Mouse (Mus musculus) lung, embryonic 16.5 days (tissue): ENCODE measurements at regions not wholly inside any gene's neighbourhood (a gene's known extent, or its start where the extent isn't known, plus 50 kb on each side); places are given as distances from the start of the nearest gene placed in this dataset.

Experiments used
- ATAC-seq: fragments of 200-750 bp; cut with Nextera tagmentation; 2 replicates; pipeline ENCODE4 v1.8.0; 2017; ENCODE audit warnings: low read depth, mild to moderate bottlenecking, moderate library complexity
- H3K27ac ChIP-seq: fragments of 300-500 bp; sonication (generic); 2 replicates; pipeline ENCODE4 v1.5.1; 2014; ENCODE audit warnings: mild to moderate bottlenecking, control low read depth, low read length
- H3K27me3 ChIP-seq: fragments of 300-500 bp; sonication (generic); 2 replicates; pipeline ENCODE4 v1.6.1; 2014; ENCODE audit warnings: low read depth, low read length, mixed read lengths; ENCODE audit not compliant: control insufficient read depth, insufficient read depth
- H3K36me3 ChIP-seq: fragments of 300-500 bp; sonication (generic); 2 replicates; pipeline ENCODE4 v1.6.1; 2014; ENCODE audit warnings: low read length; ENCODE audit not compliant: control insufficient read depth, insufficient read depth
- H3K4me1 ChIP-seq: fragments of 300-500 bp; sonication (generic); replicated peaks from 2 replicates; pipeline ENCODE4 v1.6.1; 2014; ENCODE audit warnings: low read length, mixed read lengths; ENCODE audit not compliant: control insufficient read depth, insufficient read depth
- H3K4me2 ChIP-seq: fragments of 300-500 bp; sonication (generic); 2 replicates; pipeline ENCODE4 v1.6.1; 2014; ENCODE audit warnings: low read depth, low read length, control low read depth
- H3K4me3 ChIP-seq: fragments of 300-500 bp; sonication (generic); 2 replicates; pipeline ENCODE4 v1.5.1; 2014; ENCODE audit warnings: mild to moderate bottlenecking, low read length, control low read depth
- H3K9ac ChIP-seq: fragments of 300-500 bp; sonication (generic); 2 replicates; pipeline ENCODE4 v1.6.1; 2014; ENCODE audit warnings: low read length, control low read depth
- H3K9me3 ChIP-seq: fragments of 300-500 bp; sonication (generic); 2 replicates; pipeline ENCODE4 v1.6.1; 2016; ENCODE audit warnings: low read length; ENCODE audit not compliant: control insufficient read depth
- WGBS: fragments of 180-500 bp; shearing (Covaris S2); extraction: QIAGEN DNeasy Blood & Tissue Kit; methylation state at CpG from one replicate; pipeline ENCODE4 v1.1.7; 2014; 5-methylcytosine and 5-hydroxymethylcytosine counted together

DNA sequence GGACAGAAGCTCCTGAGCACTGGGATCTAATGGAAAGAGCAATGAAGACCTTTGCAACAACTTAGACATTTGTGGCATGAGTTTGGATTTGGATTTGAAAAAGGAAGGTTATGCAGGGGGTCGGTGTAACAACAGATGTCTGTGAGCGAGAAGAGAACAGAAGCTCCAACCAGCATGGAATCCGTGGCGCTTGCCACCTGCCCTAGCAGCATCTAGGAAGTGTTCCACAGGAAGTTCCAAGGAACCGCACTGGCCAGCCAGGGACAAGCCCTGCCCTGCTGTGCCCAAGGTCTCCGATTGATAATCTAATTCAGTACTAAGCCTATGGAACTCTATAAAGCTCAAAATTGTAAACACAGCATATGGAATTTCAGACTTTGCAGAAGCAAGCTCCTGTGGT lies 98.0 kb upstream of the Ldah start:
- Histone ChIP-seq H3K9me3 (no peaks in the 10 kb centered on the region), H3K27ac (no peak overlapping the region), H3K36me3 (no peaks in the 10 kb centered on the region), H3K4me1 (peaks cover 2% of the 10 kb centered on the region; the same call in 1 of the 2 replicates), H3K4me2 (no peak overlapping the region), H3K4me3 (no peak overlapping the region), H3K9ac (no peak overlapping the region), H3K27me3 (no peaks in the 10 kb centered on the region)
- no peak for ATAC-seq
- 78% methylated on average over 6 of the region's 6 CpGs for WGBS

DNA sequence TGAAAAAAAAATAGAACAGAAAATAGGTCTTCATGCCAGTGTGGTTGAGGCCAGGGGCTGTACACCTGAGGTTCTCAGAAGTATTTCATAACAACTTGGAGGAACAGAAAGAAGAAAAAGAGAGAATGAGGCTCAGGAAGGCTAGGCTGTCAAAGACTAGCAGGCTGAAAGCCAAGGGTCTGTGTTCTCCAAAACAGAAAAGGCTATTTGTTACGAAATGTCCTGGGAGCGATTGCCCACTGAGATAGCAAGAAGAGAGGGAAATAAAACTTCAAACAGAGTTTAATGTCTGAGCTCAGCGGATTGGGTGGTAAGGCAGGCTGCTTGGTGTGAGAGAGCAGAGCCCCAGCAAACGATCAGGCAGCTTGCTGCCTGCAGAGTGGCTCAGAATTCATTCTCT lies 97.6 kb upstream of the Ldah start:
- Histone ChIP-seq H3K9me3 (no peaks in the 10 kb centered on the region), H3K36me3 (no peaks in the 10 kb centered on the region), H3K4me2 (no peak overlapping the region), H3K27ac (no peak overlapping the region), H3K9ac (no peak overlapping the region), H3K27me3 (no peaks in the 10 kb centered on the region), H3K4me3 (no peak overlapping the region), H3K4me1 (peaks cover 2% of the 10 kb centered on the region; the same call in 1 of the 2 replicates)
- 36% methylated on average over 4 of the region's 4 CpGs for WGBS
- peak; percentile 43; the same call in 1 of the 2 replicates for ATAC-seq

DNA sequence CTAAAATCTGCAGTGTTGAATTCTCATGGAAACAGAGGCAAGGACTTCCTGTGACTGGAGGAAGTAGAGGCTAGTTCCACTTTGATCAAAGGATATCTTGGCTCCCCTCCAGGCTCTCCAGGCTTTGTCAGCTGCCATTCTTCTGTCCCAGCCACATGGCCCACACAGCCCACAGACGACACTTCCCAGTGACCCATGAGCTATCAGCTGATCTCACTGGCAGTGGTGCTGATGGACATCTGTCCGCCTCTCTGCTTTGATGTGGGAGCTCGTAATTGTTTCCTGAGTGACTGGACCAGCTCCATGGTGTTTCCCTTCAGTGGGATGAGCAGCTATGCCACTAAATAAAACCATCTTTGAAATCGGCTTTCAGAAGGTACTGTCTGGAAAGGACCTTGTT lies 96.4 kb upstream of the Ldah start:
- no peak for ATAC-seq
- no peaks in the 10 kb centered on the region for H3K27me3 ChIP-seq
- H3K4me1 ChIP-seq = peaks cover 2% of the 10 kb centered on the region; the same call in 1 of the 2 replicates
- H3K4me2 ChIP-seq = no peak overlapping the region
- no peaks in the 10 kb centered on the region for H3K9me3 ChIP-seq
- WGBS = 55% methylated on average over 4 of the region's 4 CpGs
- H3K9ac ChIP-seq = no peak overlapping the region
- H3K36me3 ChIP-seq = no peaks in the 10 kb centered on the region
- no peak overlapping the region for H3K27ac ChIP-seq
- H3K4me3 ChIP-seq = no peak overlapping the region

DNA sequence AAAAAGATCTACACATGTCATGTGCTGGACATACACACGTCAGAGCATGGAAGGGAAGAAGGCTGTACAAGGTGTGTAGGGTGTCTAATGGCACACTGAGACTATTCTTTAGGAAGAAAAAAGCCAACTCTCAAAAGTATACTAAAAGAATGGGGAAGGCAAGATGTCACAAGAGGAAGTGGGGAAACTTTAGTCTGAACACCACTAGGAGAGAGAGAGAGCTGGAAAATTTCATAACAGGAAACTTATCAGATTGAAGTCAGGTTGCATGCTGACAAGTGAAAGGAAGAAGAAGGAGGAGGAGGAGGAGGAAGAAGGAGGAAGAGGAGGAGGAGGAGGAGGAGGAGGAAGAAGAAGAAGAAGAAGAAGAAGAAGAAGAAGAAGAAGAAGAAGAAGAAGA lies 52.3 kb upstream of the Ldah start:
- Histone ChIP-seq H3K4me2 (no peak overlapping the region), H3K9ac (no peak overlapping the region), H3K9me3 (no peaks in the 10 kb centered on the region), H3K27ac (no peak overlapping the region), H3K4me1 (no peaks in the 10 kb centered on the region), H3K36me3 (no peaks in the 10 kb centered on the region), H3K27me3 (no peaks in the 10 kb centered on the region), H3K4me3 (no peak overlapping the region)
- no peak for ATAC-seq
- 58% methylated on average over 1 of the region's 1 CpGs for WGBS
